Mouse (Mus musculus) lung, embryonic 14.5 days (tissue): ENCODE results near the gene Hexb. TPM values are rescaled to one million over a fixed set of nuclear protein-coding genes. Genes with fewer than 3 reads are reported as not detected.

Experiments used
- ATAC-seq: fragments of 200-750 bp; cut with Nextera tagmentation; 2 replicates; pipeline ENCODE4 v1.8.0; 2017; ENCODE audit warnings: mild to moderate bottlenecking, moderate TSS enrichment, moderate library complexity; ENCODE audit not compliant: insufficient read depth
- DNase-seq: peaks from one replicate; pipeline ENCODE4 v3.0.0-alpha.2; 2015
- H3K27ac ChIP-seq: fragments of 300-500 bp; sonication (generic); 2 replicates; pipeline ENCODE4 v1.5.1; 2014; ENCODE audit warnings: low read depth, mild to moderate bottlenecking, moderate library complexity
- H3K27me3 ChIP-seq: fragments of 300-500 bp; sonication (generic); 2 replicates; pipeline ENCODE4 v1.6.1; 2014; ENCODE audit warnings: low read length, control low read depth; ENCODE audit not compliant: insufficient read depth
- H3K36me3 ChIP-seq: fragments of 300-500 bp; sonication (generic); 2 replicates; pipeline ENCODE4 v1.6.1; 2014; ENCODE audit warnings: control low read depth; ENCODE audit not compliant: insufficient read depth
- H3K4me1 ChIP-seq: fragments of 300-500 bp; sonication (generic); 2 replicates; pipeline ENCODE4 v1.6.1; 2014; ENCODE audit warnings: antibody characterized with exemption, control low read depth; ENCODE audit not compliant: insufficient read depth
- H3K4me2 ChIP-seq: fragments of 300-500 bp; sonication (generic); 2 replicates; pipeline ENCODE4 v1.6.1; 2014; ENCODE audit warnings: mild to moderate bottlenecking
- H3K4me3 ChIP-seq: fragments of 300-500 bp; sonication (generic); 2 replicates; pipeline ENCODE4 v1.5.1; 2014; ENCODE audit warnings: low read depth, low read length
- H3K9ac ChIP-seq: fragments of 300-500 bp; sonication (generic); 2 replicates; pipeline ENCODE4 v1.6.1; 2014
- H3K9me3 ChIP-seq: fragments of 300-500 bp; sonication (generic); 2 replicates; pipeline ENCODE4 v1.6.1; 2016; ENCODE audit warnings: low read depth, low read length, control low read depth
- CTCF ChIP-seq: IDR thresholded peaks from 2 replicates; pipeline ENCODE4 v1.5.1; 2016; ENCODE audit warnings: antibody characterized with exemption, low read depth
- WGBS: fragments of 180-500 bp; shearing (Covaris S2); extraction: QIAGEN DNeasy Blood & Tissue Kit; methylation state at CpG from one replicate; pipeline ENCODE4 v1.1.7; 2014; 5-methylcytosine and 5-hydroxymethylcytosine counted together
- polyA plus RNA-seq: library from polyadenylated mRNA; unstranded; fragments of >200 nt; fragmentation: Nextera tagmentation; extraction: Ambion mirVana; gene quantifications from 2 replicates; pipeline ENCODE4 v1.2.1, GENCODE M21; 2014

The Hexb gene
- polyA plus RNA-seq, 1 experiment from 2014 or later = 22.9 TPM

- peak overlapping the region; percentile 85 for H3K4me3 ChIP-seq
- WGBS = under 1% methylated on average over 20 of the region's 20 CpGs
- peak overlapping the region; percentile 96 for H3K4me2 ChIP-seq
- no peak for TF ChIP-seq CTCF
- H3K9me3 ChIP-seq = no peaks in the 10 kb centered on the region
- H3K27ac ChIP-seq = peak overlapping the region; percentile 99
- H3K4me1 ChIP-seq = peaks cover 30% of the 10 kb centered on the region
- DNase-seq (peak; percentile 62), ATAC-seq (no peak)
- no peaks in the 10 kb centered on the region for H3K27me3 ChIP-seq
- peak overlapping the region; percentile 92 for H3K9ac ChIP-seq
- peaks cover 24% of the 10 kb centered on the region for H3K36me3 ChIP-seq
Observed at GRCm38 (mm10) chr13:97241787-97242280, 43.7 kb upstream of the Hexb start.

- no peaks in the 10 kb centered on the region for H3K9me3 ChIP-seq
- ATAC-seq (peak; percentile 91), DNase-seq (peak; percentile 99)
- H3K36me3 ChIP-seq = peaks cover 17% of the 10 kb centered on the region
- under 1% methylated on average over 84 of the region's 89 CpGs for WGBS
- peak within 1 kb of the TSS; percentile 96 for H3K4me2 ChIP-seq
- peak within 1 kb of the TSS; percentile 99 for H3K27ac ChIP-seq
- H3K4me1 ChIP-seq = peaks cover 30% of the 10 kb centered on the region
- no peaks in the 10 kb centered on the region for H3K27me3 ChIP-seq
- H3K4me3 ChIP-seq = peak within 1 kb of the TSS; percentile 85
- peak; percentile 68 for TF ChIP-seq CTCF
- H3K9ac ChIP-seq = peak within 1 kb of the TSS; percentile 92
Observed at GRCm38 (mm10) chr13:97240965-97241786, 43.0 kb upstream of the Hexb start, which contains the start of gene Enc1. Gene Enc1 (plus strand): TSS chr13:97241105.

- Histone ChIP-seq H3K4me3 (peak overlapping the region; percentile 85), H3K9ac (peak overlapping the region; percentile 92), H3K4me1 (peaks cover 30% of the 10 kb centered on the region), H3K9me3 (no peaks in the 10 kb centered on the region), H3K36me3 (peaks cover 10% of the 10 kb centered on the region), H3K27me3 (no peaks in the 10 kb centered on the region), H3K27ac (peak overlapping the region; percentile 99), H3K4me2 (peak overlapping the region; percentile 96)
- ATAC-seq = peak; percentile 64
- peak; percentile 69 for TF ChIP-seq CTCF
- WGBS = under 1% methylated on average over 36 of the region's 36 CpGs
- DNase-seq = peak; percentile 92
Observed at GRCm38 (mm10) chr13:97240279-97240964, 42.3 kb upstream of the Hexb start.

- WGBS = 3% methylated on average over 23 of the region's 23 CpGs
- Histone ChIP-seq H3K9ac (no peak overlapping the region), H3K27me3 (no peaks in the 10 kb centered on the region), H3K9me3 (no peaks in the 10 kb centered on the region), H3K4me3 (peak overlapping the region; percentile 85; the same call in 1 of the 2 replicates), H3K27ac (peak overlapping the region; percentile 99), H3K4me2 (peak overlapping the region; percentile 96), H3K4me1 (peaks cover 24% of the 10 kb centered on the region), H3K36me3 (peaks cover 1% of the 10 kb centered on the region; the same call in 1 of the 2 replicates)
- DNase-seq = peak; percentile 89
- ATAC-seq = peak; percentile 42
- peak; percentile 75 for TF ChIP-seq CTCF
Observed at GRCm38 (mm10) chr13:97239343-97240180, 41.4 kb upstream of the Hexb start.

GRCm38 (mm10) chr13:97238181-97238981, 40.2 kb upstream of the Hexb start:
- WGBS = 36% methylated on average over 16 of the region's 16 CpGs
- no peaks in the 10 kb centered on the region for H3K9me3 ChIP-seq
- H3K4me3 ChIP-seq = no peak overlapping the region
- peaks cover 12% of the 10 kb centered on the region; the same call in 1 of the 2 replicates for H3K4me1 ChIP-seq
- DNase-seq (peak; percentile 67), ATAC-seq (no peak)
- H3K9ac ChIP-seq = no peak overlapping the region
- H3K4me2 ChIP-seq = 0 out of 2 replicates have a peak overlapping the region, but pooled peaks have one; percentile 96
- no peak for TF ChIP-seq CTCF
- no peaks in the 10 kb centered on the region for H3K36me3 ChIP-seq
- H3K27me3 ChIP-seq = no peaks in the 10 kb centered on the region
- peak overlapping the region; percentile 99; the same call in 1 of the 2 replicates for H3K27ac ChIP-seq

GRCm38 (mm10) chr13:97237700-97238099, 39.5 kb upstream of the Hexb start:
- Histone ChIP-seq H3K36me3 (no peaks in the 10 kb centered on the region), H3K4me1 (peaks cover 6% of the 10 kb centered on the region; the same call in 1 of the 2 replicates), H3K4me2 (no peak overlapping the region), H3K9me3 (no peaks in the 10 kb centered on the region), H3K27ac (peak overlapping the region; percentile 62; the same call in 1 of the 2 replicates), H3K27me3 (no peaks in the 10 kb centered on the region), H3K9ac (no peak overlapping the region), H3K4me3 (no peak overlapping the region)
- ATAC-seq (no peak), DNase-seq (peak; percentile 50)
- WGBS = 51% methylated on average over 3 of the region's 3 CpGs
- TF ChIP-seq CTCF = no peak
